7 mouse cellular contexts compared by ENCODE assay signal in genomic region chr11:70688372-70688771, GRCm38 (mm10). TPM values are rescaled to one million over a fixed set of nuclear protein-coding genes. Genes with fewer than 3 reads are reported as not detected.
A peak's percentile ranks its signal among the peaks of the same experiment; 100 is the strongest.
DNase-seq lines count a peak whose midpoint lies in the region; ATAC-seq and TF ChIP-seq lines count a peak whose summit lies in the region.

No protein-coding gene starts in this region.

- ATAC-seq in embryonic facial prominence, embryonic 15.5 days (ENCODE audit: insufficient number of reproducible peaks, low FRiP score, low TSS enrichment, low read depth), result no peak
- ATAC-seq in intestine, postnatal 0 days, result no peak
- peak; percentile 27; the same call in 1 of the 2 replicates for ATAC-seq in neural tube, embryonic 15.5 days (ENCODE audit: low FRiP score)
- no peak for ATAC-seq in frontal cortex, adult (ENCODE audit: low TSS enrichment)

- WGBS in lung, adult 2 months, result 13% methylated on average over 8 of the region's 8 CpGs
- 12% methylated on average over 8 of the region's 8 CpGs for WGBS in embryonic facial prominence, embryonic 15.5 days
- 26% methylated on average over 8 of the region's 8 CpGs for WGBS in intestine, postnatal 0 days
- 9% methylated on average over 8 of the region's 8 CpGs for WGBS in neural tube, embryonic 15.5 days

- TF ChIP-seq CTCF in lung, adult 2 months (IDR thresholded peaks at IDR 0.05; ENCODE audit: insufficient read depth, low read length), result no peak
- TF ChIP-seq CTCF in intestine, postnatal 0 days (IDR thresholded peaks at IDR 0.05; ENCODE audit: low read depth), result 0 out of 2 replicates have a peak, but pooled peaks have one; percentile 4

- peaks cover 23% of the 10 kb centered on the region for H3K36me3 ChIP-seq in embryonic facial prominence, embryonic 15.5 days
- peaks cover 20% of the 10 kb centered on the region for H3K36me3 ChIP-seq in intestine, postnatal 0 days (ENCODE audit: control insufficient read depth, insufficient read depth)
- H3K36me3 ChIP-seq in neural tube, embryonic 15.5 days, result peaks cover 23% of the 10 kb centered on the region

- no peak for TF ChIP-seq POLR2A in lung, adult 2 months (IDR thresholded peaks at IDR 0.05; ENCODE audit: borderline replicate concordance, extremely low read depth, low read depth, low read length)

- H3K4me3 ChIP-seq in lung, adult 2 months (replicated peaks; ENCODE audit: extremely low read depth, low read depth, low read length), result peak overlapping the region; percentile 76
- H3K4me3 ChIP-seq in embryonic facial prominence, embryonic 15.5 days (replicated peaks), result peak overlapping the region; percentile 89
- peak overlapping the region; percentile 80 for H3K4me3 ChIP-seq in intestine, postnatal 0 days (ENCODE audit: low read depth, low read length)
- peak overlapping the region; percentile 85 for H3K4me3 ChIP-seq in neural tube, embryonic 15.5 days (replicated peaks)

- no peak for DNase-seq in lung, adult 2 months
- DNase-seq in lung, postnatal 25 days (ENCODE audit: low spot score), result no peak
- no peak for DNase-seq in gastrocnemius, postnatal 36 days

- intact Hi-C loops in gastrocnemius, postnatal 36 days (cut with DNase I), result no loop called here

- peak overlapping the region; percentile 59 for H3K9ac ChIP-seq in embryonic facial prominence, embryonic 15.5 days
- H3K9ac ChIP-seq in intestine, postnatal 0 days (ENCODE audit: low read depth, low read length), result peak overlapping the region; percentile 85
- H3K9ac ChIP-seq in neural tube, embryonic 15.5 days (replicated peaks), result peak overlapping the region; percentile 90

- H3K4me2 ChIP-seq in embryonic facial prominence, embryonic 15.5 days (replicated peaks), result peak overlapping the region; percentile 80
- H3K4me2 ChIP-seq in intestine, postnatal 0 days (replicated peaks; ENCODE audit: low read depth), result peak overlapping the region; percentile 93
- H3K4me2 ChIP-seq in neural tube, embryonic 15.5 days, result peak overlapping the region; percentile 87

- no peaks in the 10 kb centered on the region for H3K9me3 ChIP-seq in embryonic facial prominence, embryonic 15.5 days (replicated peaks)
- H3K9me3 ChIP-seq in intestine, postnatal 0 days (ENCODE audit: control insufficient read depth), result no peaks in the 10 kb centered on the region
- no peaks in the 10 kb centered on the region for H3K9me3 ChIP-seq in neural tube, embryonic 15.5 days (replicated peaks)

- peaks cover 12% of the 10 kb centered on the region; the same call in 1 of the 2 replicates for H3K4me1 ChIP-seq in lung, adult 2 months (ENCODE audit: control insufficient read depth, insufficient read depth, low read length)
- peaks cover 26% of the 10 kb centered on the region for H3K4me1 ChIP-seq in embryonic facial prominence, embryonic 15.5 days
- H3K4me1 ChIP-seq in intestine, postnatal 0 days (replicated peaks; ENCODE audit: control insufficient read depth, insufficient read depth, low read length), result peaks cover 12% of the 10 kb centered on the region
- peaks cover 29% of the 10 kb centered on the region for H3K4me1 ChIP-seq in neural tube, embryonic 15.5 days

- peak overlapping the region; percentile 91 for H3K27ac ChIP-seq in embryonic facial prominence, embryonic 15.5 days (replicated peaks)
- peak overlapping the region; percentile 92 for H3K27ac ChIP-seq in intestine, postnatal 0 days (ENCODE audit: low read depth, low read length)
- H3K27ac ChIP-seq in neural tube, embryonic 15.5 days (replicated peaks), result peak overlapping the region; percentile 89

- no peaks in the 10 kb centered on the region for H3K27me3 ChIP-seq in embryonic facial prominence, embryonic 15.5 days
- no peaks in the 10 kb centered on the region for H3K27me3 ChIP-seq in intestine, postnatal 0 days (replicated peaks; ENCODE audit: control insufficient read depth, insufficient read depth, low read length)
- H3K27me3 ChIP-seq in neural tube, embryonic 15.5 days (replicated peaks), result no peaks in the 10 kb centered on the region

RNA-seq across cellular contexts. Expression of gene Camta2, which starts 0.5 kb away (rescaled TPM):
- 33.1 and 35.7 TPM in 2 replicates for polyA plus RNA-seq in lung, adult 2 months (2012; rRNA removed)
- 14.5 and 17.5 TPM in 2 replicates for polyA plus RNA-seq in embryonic facial prominence, embryonic 15.5 days (2015; fragmentation: Nextera tagmentation; extraction: Ambion mirVana)
- polyA plus RNA-seq in intestine, postnatal 0 days (2015; fragmentation: Nextera tagmentation; extraction: Ambion mirVana), result 11.7 and 12.3 TPM in 2 replicates
- polyA plus RNA-seq in neural tube, embryonic 15.5 days (2015; fragmentation: Nextera tagmentation; extraction: Ambion mirVana), result 25.6 and 29.0 TPM in 2 replicates
- total RNA-seq in gastrocnemius, postnatal 36 days (2021), result 10 to 100 TPM; 36.8 to 38.8 TPM

RNA-seq across cellular contexts. Expression of gene Inca1, which starts 11.6 kb away (rescaled TPM):
- polyA plus RNA-seq in lung, adult 2 months (2012; rRNA removed), result 1.6 and 2.0 TPM in 2 replicates
- polyA plus RNA-seq in embryonic facial prominence, embryonic 15.5 days (2015; fragmentation: Nextera tagmentation; extraction: Ambion mirVana), result 1.2 and 1.6 TPM in 2 replicates
- polyA plus RNA-seq in intestine, postnatal 0 days (2015; fragmentation: Nextera tagmentation; extraction: Ambion mirVana), result 2.8 and 3.3 TPM in 2 replicates
- 1.2 and 1.4 TPM in 2 replicates for polyA plus RNA-seq in neural tube, embryonic 15.5 days (2015; fragmentation: Nextera tagmentation; extraction: Ambion mirVana)
- 1 to 10 TPM; 3.7 to 4.5 TPM for total RNA-seq in gastrocnemius, postnatal 36 days (2021)

RNA-seq across cellular contexts. Expression of gene Kif1c, which starts 12.0 kb away (rescaled TPM):
- 78.2 and 103 TPM in 2 replicates for polyA plus RNA-seq in lung, adult 2 months (2012; rRNA removed)
- 4.7 and 5.9 TPM in 2 replicates for polyA plus RNA-seq in embryonic facial prominence, embryonic 15.5 days (2015; fragmentation: Nextera tagmentation; extraction: Ambion mirVana)
- 4.4 and 5.4 TPM in 2 replicates for polyA plus RNA-seq in intestine, postnatal 0 days (2015; fragmentation: Nextera tagmentation; extraction: Ambion mirVana)
- polyA plus RNA-seq in neural tube, embryonic 15.5 days (2015; fragmentation: Nextera tagmentation; extraction: Ambion mirVana), result 1.6 and 1.7 TPM in 2 replicates
- total RNA-seq in gastrocnemius, postnatal 36 days (2021), result 100 to 1,000 TPM; 460 to 537 TPM

RNA-seq across cellular contexts. Expression of gene Spag7, which starts 19.2 kb away (rescaled TPM):
- 24.7 and 39.0 TPM in 2 replicates for polyA plus RNA-seq in lung, adult 2 months (2012; rRNA removed)
- 155 and 164 TPM in 2 replicates for polyA plus RNA-seq in embryonic facial prominence, embryonic 15.5 days (2015; fragmentation: Nextera tagmentation; extraction: Ambion mirVana)
- 61.3 and 66.2 TPM in 2 replicates for polyA plus RNA-seq in intestine, postnatal 0 days (2015; fragmentation: Nextera tagmentation; extraction: Ambion mirVana)
- 159 and 165 TPM in 2 replicates for polyA plus RNA-seq in neural tube, embryonic 15.5 days (2015; fragmentation: Nextera tagmentation; extraction: Ambion mirVana)
- total RNA-seq in gastrocnemius, postnatal 36 days (2021), result 10 to 100 TPM; 78.9 to 81.6 TPM

RNA-seq across cellular contexts. Expression of gene Eno3, which starts 31.4 kb away (rescaled TPM):
- polyA plus RNA-seq in lung, adult 2 months (2012; rRNA removed), result 19.6 and 97.3 TPM in 2 replicates
- 81.9 and 112 TPM in 2 replicates for polyA plus RNA-seq in embryonic facial prominence, embryonic 15.5 days (2015; fragmentation: Nextera tagmentation; extraction: Ambion mirVana)
- polyA plus RNA-seq in intestine, postnatal 0 days (2015; fragmentation: Nextera tagmentation; extraction: Ambion mirVana), result 4.9 and 5.9 TPM in 2 replicates
- polyA plus RNA-seq in neural tube, embryonic 15.5 days (2015; fragmentation: Nextera tagmentation; extraction: Ambion mirVana), result 12.6 and 17.5 TPM in 2 replicates
- total RNA-seq in gastrocnemius, postnatal 36 days (2021), result 1,000 to 10,000 TPM; 8,161 to 9,332 TPM

Comparison
In these comparisons a context has a peak if more than half of its experiments do, and no peak if none do; other contexts are left out.
1. RNA of gene Kif1c, which starts 12.0 kb away (polyA plus RNA-seq): 78.2 to 103 TPM in lung, adult 2 months; 4.7 to 5.9 TPM in embryonic facial prominence, embryonic 15.5 days, 4.4 to 5.4 TPM in intestine, postnatal 0 days and 1.6 to 1.7 TPM in neural tube, embryonic 15.5 days; every median in the first group is over 10 times any median in the second.
2. Peak in every context shown above with its lines, with median percentiles within 50 percentile points of each other: H3K4me3 ChIP-seq, H3K27ac ChIP-seq, H3K4me2 ChIP-seq and H3K9ac ChIP-seq.